Mouse (Mus musculus) cortical plate, adult 2 months (tissue): ENCODE measurements around the gene Gm44790.

Experiments used
- CTCF ChIP-seq: fragments of 200-500 bp; IDR thresholded peaks from 2 replicates; pipeline ENCODE4 v1.5.1; 2011; ENCODE audit warnings: mild to moderate bottlenecking, control low read depth, low read length; ENCODE audit not compliant: insufficient read depth; ENCODE audit errors: extremely low read depth
- POLR2A ChIP-seq: fragments of 200-500 bp; IDR thresholded peaks from 2 replicates; pipeline ENCODE4 v1.6.1; 2011; ENCODE audit warnings: mild to moderate bottlenecking, low read length, control low read depth; ENCODE audit not compliant: insufficient read depth; ENCODE audit errors: extremely low read depth

- TF ChIP-seq POLR2A: no peak
- no peak for TF ChIP-seq CTCF
Observed at GRCm38 (mm10) chr6:86395021-86395420, 31.4 kb upstream of the Gm44790 start.
